Mouse (Mus musculus) embryonic fibroblast, embryonic 13.5 days (primary cell): Measurements from ENCODE around the gene Tle4. TPM values are rescaled to one million over a fixed set of nuclear protein-coding genes. Genes with fewer than 3 reads are reported as not detected.

Experiments
- H3K27ac ChIP-seq: 2 replicates; pipeline ENCODE4 v1.5.1; 2012; ENCODE audit warnings: low read length, control low read depth, inconsistent platforms; ENCODE audit not compliant: insufficient read depth
- H3K4me1 ChIP-seq: 2 replicates; pipeline ENCODE4 v1.6.1; 2011; ENCODE audit warnings: low read length; ENCODE audit not compliant: control insufficient read depth, insufficient read depth
- H3K4me3 ChIP-seq: 2 replicates; pipeline ENCODE4 v1.5.1; 2011; ENCODE audit warnings: mild to moderate bottlenecking, control low read depth, low read length; ENCODE audit not compliant: insufficient read depth
- CTCF ChIP-seq: IDR thresholded peaks from 2 replicates; pipeline ENCODE4 v1.5.1; 2011; ENCODE audit warnings: mild to moderate bottlenecking, control low read depth, low read length, moderate library complexity, borderline replicate concordance; ENCODE audit not compliant: insufficient read depth
- POLR2A ChIP-seq: IDR thresholded peaks from 2 replicates; pipeline ENCODE4 v1.6.1; 2011; ENCODE audit warnings: low read depth, mild to moderate bottlenecking, control low read depth, low read length, moderate library complexity
- polyA plus RNA-seq: library from polyadenylated mRNA; stranded (reverse); fragments of >200 nt; gene quantifications from 2 replicates; pipeline ENCODE4 v1.2.4, GENCODE M21; 2011; ENCODE audit warnings: low read depth; ENCODE audit not compliant: missing spikeins, insufficient read length

Tle4 gene
- polyA plus RNA-seq, 1 experiment, result 7.1 TPM

- no peak overlapping the region for H3K27ac ChIP-seq
- TF ChIP-seq POLR2A (no peak), CTCF (no peak)
- H3K4me1 ChIP-seq, result peaks cover 3% of the 10 kb centered on the region; the same call in 1 of the 2 replicates
- no peak overlapping the region for H3K4me3 ChIP-seq
These were observed 30.8 kb downstream of the Tle4 start for GRCm38 (mm10) chr19:14567081-14567480.

- no peak for TF ChIP-seq CTCF
- H3K4me3 ChIP-seq, result no peak overlapping the region
- H3K27ac ChIP-seq, result no peak overlapping the region
- peaks cover 3% of the 10 kb centered on the region; the same call in 1 of the 2 replicates for H3K4me1 ChIP-seq
These were observed 31.3 kb downstream of the Tle4 start for GRCm38 (mm10) chr19:14566564-14567021.

- H3K27ac ChIP-seq, result no peak overlapping the region
- H3K4me3 ChIP-seq, result no peak overlapping the region
- H3K4me1 ChIP-seq, result no peaks in the 10 kb centered on the region
- no peak for TF ChIP-seq POLR2A
- TF ChIP-seq CTCF, result no peak
These were observed 32.3 kb downstream of the Tle4 start for GRCm38 (mm10) chr19:14565424-14566069.

GRCm38 (mm10) chr19:14563273-14563959 is 34.4 kb downstream of the Tle4 start:
- TF ChIP-seq POLR2A, result no peak
- TF ChIP-seq CTCF, result no peak
- Histone ChIP-seq H3K4me1 (no peaks in the 10 kb centered on the region), H3K27ac (no peak overlapping the region), H3K4me3 (no peak overlapping the region)

GRCm38 (mm10) chr19:14547871-14548270 is 50.0 kb downstream of the Tle4 start:
- Histone ChIP-seq H3K27ac (no peak overlapping the region), H3K4me3 (no peak overlapping the region), H3K4me1 (no peaks in the 10 kb centered on the region)
- TF ChIP-seq CTCF (no peak), POLR2A (no peak)

GRCm38 (mm10) chr19:14547133-14547842 is 50.6 kb downstream of the Tle4 start:
- no peaks in the 10 kb centered on the region for H3K4me1 ChIP-seq
- H3K4me3 ChIP-seq, result no peak overlapping the region
- H3K27ac ChIP-seq, result no peak overlapping the region
- TF ChIP-seq CTCF (no peak), POLR2A (no peak)

GRCm38 (mm10) chr19:14545485-14545884 is 52.4 kb downstream of the Tle4 start:
- Histone ChIP-seq H3K4me1 (no peaks in the 10 kb centered on the region), H3K27ac (no peak overlapping the region), H3K4me3 (no peak overlapping the region)
- TF ChIP-seq CTCF (no peak), POLR2A (no peak)

- Histone ChIP-seq H3K27ac (no peak overlapping the region), H3K4me3 (no peak overlapping the region), H3K4me1 (no peaks in the 10 kb centered on the region)
- TF ChIP-seq CTCF (no peak), POLR2A (no peak)
These were observed 54.5 kb downstream of the Tle4 start for GRCm38 (mm10) chr19:14543305-14543704.

GRCm38 (mm10) chr19:14540678-14541077 is 57.2 kb downstream of the Tle4 start:
- no peak for TF ChIP-seq POLR2A
- no peak for TF ChIP-seq CTCF
- no peaks in the 10 kb centered on the region for H3K4me1 ChIP-seq
- no peak overlapping the region for H3K4me3 ChIP-seq
- no peak overlapping the region for H3K27ac ChIP-seq

- Histone ChIP-seq H3K4me3 (no peak overlapping the region), H3K4me1 (no peaks in the 10 kb centered on the region), H3K27ac (no peak overlapping the region)
- TF ChIP-seq CTCF, result no peak
- TF ChIP-seq POLR2A, result no peak
These were observed 61.2 kb downstream of the Tle4 start for GRCm38 (mm10) chr19:14536676-14537075.
